Mouse (Mus musculus) liver, embryonic 14.5 days (tissue): ENCODE data around the gene Hils1.

Experiments used
- CTCF ChIP-seq: IDR thresholded peaks from 2 replicates; pipeline ENCODE4 v1.5.1; 2016; ENCODE audit warnings: antibody characterized with exemption, low read depth, control low read depth
- EP300 ChIP-seq: IDR thresholded peaks from 2 replicates; pipeline ENCODE4 v1.6.1; 2016; ENCODE audit warnings: antibody characterized with exemption, low read depth

- TF ChIP-seq EP300 (no peak), CTCF (no peak)
Observed at GRCm38 (mm10) chr11:95007418-95007817, 40.0 kb downstream of the Hils1 start.
